Mouse (Mus musculus): ENCODE measurements around the gene Nmnat3. TPM values are rescaled to one million over a fixed set of nuclear protein-coding genes. Genes with fewer than 3 reads are reported as not detected.

The Nmnat3 gene
- polyA plus RNA-seq, 1 experiment from 2014 or later: 12.4 TPM

- Histone ChIP-seq H3K4me2 (replicated peaks; ENCODE audit: low read depth, low read length) (no peak overlapping the region), H3K27me3 (ENCODE audit: insufficient read depth, low read length) (no peaks in the 10 kb centered on the region), H3K27ac (ENCODE audit: low read length) (no peak overlapping the region), H3K4me1 (ENCODE audit: insufficient read depth, low read length) (no peaks in the 10 kb centered on the region), H3K9ac (replicated peaks; ENCODE audit: low read length) (no peak overlapping the region), H3K4me3 (ENCODE audit: low read length) (no peak overlapping the region), H3K36me3 (ENCODE audit: insufficient read depth, low read length) (no peaks in the 10 kb centered on the region), H3K9me3 (ENCODE audit: low read length) (no peaks in the 10 kb centered on the region)
- 84% methylated on average over 3 of the region's 3 CpGs for WGBS
- ATAC-seq (ENCODE audit: low FRiP score, low TSS enrichment): no peak
Observed at GRCm38 (mm10) chr9:98347021-98347420, 59.8 kb downstream of the Nmnat3 start.

- no peak for ATAC-seq (ENCODE audit: low FRiP score, low TSS enrichment)
- WGBS: 27% methylated on average over 4 of the region's 4 CpGs
- Histone ChIP-seq H3K9me3 (ENCODE audit: low read length) (no peaks in the 10 kb centered on the region), H3K4me3 (ENCODE audit: low read length) (no peak overlapping the region), H3K27me3 (ENCODE audit: insufficient read depth, low read length) (no peaks in the 10 kb centered on the region), H3K4me2 (replicated peaks; ENCODE audit: low read depth, low read length) (no peak overlapping the region), H3K9ac (replicated peaks; ENCODE audit: low read length) (no peak overlapping the region), H3K4me1 (ENCODE audit: insufficient read depth, low read length) (no peaks in the 10 kb centered on the region), H3K36me3 (ENCODE audit: insufficient read depth, low read length) (no peaks in the 10 kb centered on the region), H3K27ac (ENCODE audit: low read length) (no peak overlapping the region)
Observed at GRCm38 (mm10) chr9:98350318-98351144, 63.3 kb downstream of the Nmnat3 start.

DNA sequence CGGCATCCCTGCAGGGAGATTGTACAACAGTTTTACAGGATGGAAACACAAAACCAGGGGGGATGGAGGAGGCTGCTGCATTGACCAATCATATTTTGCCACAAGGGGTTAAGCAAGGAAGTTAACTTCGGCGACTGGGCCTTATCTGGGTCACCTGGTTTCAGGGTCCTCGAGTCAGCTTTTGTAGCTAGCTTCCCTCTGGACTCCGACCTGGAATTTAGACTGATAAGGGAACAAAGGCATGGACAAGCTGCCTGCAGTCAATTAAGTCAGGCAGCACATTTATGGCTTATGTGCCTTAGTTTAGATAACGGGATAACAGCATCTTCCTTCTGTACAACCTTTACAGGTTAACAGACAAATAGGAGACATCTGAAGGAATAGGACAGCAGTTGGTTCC, 65.1 kb downstream of the Nmnat3 start:
- no peaks in the 10 kb centered on the region for H3K4me1 ChIP-seq (ENCODE audit: insufficient read depth, low read length)
- H3K27ac ChIP-seq (ENCODE audit: low read length): no peak overlapping the region
- no peak for ATAC-seq (ENCODE audit: low FRiP score, low TSS enrichment)
- H3K9me3 ChIP-seq (ENCODE audit: low read length): no peaks in the 10 kb centered on the region
- WGBS: 84% methylated on average over 6 of the region's 6 CpGs
- H3K27me3 ChIP-seq (ENCODE audit: insufficient read depth, low read length): no peaks in the 10 kb centered on the region
- H3K4me3 ChIP-seq (ENCODE audit: low read length): no peak overlapping the region
- H3K9ac ChIP-seq (replicated peaks; ENCODE audit: low read length): no peak overlapping the region
- no peak overlapping the region for H3K4me2 ChIP-seq (replicated peaks; ENCODE audit: low read depth, low read length)
- no peaks in the 10 kb centered on the region for H3K36me3 ChIP-seq (ENCODE audit: insufficient read depth, low read length)

DNA sequence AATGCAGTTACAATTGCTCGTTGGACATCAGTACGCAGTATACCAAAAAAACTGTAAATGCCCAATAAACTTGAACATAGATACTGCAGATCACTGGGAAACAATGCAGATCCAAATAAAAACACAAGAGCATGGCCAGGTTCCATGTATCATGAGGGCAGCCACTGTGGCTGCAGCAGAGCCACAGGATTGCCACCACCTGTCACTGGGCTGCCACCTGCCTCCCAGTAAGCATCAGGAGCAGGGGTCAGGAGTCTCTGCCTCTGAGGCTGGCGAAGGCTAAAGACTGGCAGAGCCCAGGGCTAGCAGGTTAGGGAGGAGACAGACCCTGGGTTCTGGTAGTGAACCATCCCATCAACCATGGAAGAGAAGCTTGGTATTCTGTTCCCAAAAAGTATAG, 67.7 kb downstream of the Nmnat3 start:
- Histone ChIP-seq H3K4me2 (replicated peaks; ENCODE audit: low read depth, low read length) (no peak overlapping the region), H3K9ac (replicated peaks; ENCODE audit: low read length) (no peak overlapping the region), H3K27me3 (ENCODE audit: insufficient read depth, low read length) (no peaks in the 10 kb centered on the region), H3K36me3 (ENCODE audit: insufficient read depth, low read length) (no peaks in the 10 kb centered on the region), H3K27ac (ENCODE audit: low read length) (no peak overlapping the region), H3K4me3 (ENCODE audit: low read length) (no peak overlapping the region), H3K9me3 (ENCODE audit: low read length) (no peaks in the 10 kb centered on the region), H3K4me1 (ENCODE audit: insufficient read depth, low read length) (no peaks in the 10 kb centered on the region)
- no peak for ATAC-seq (ENCODE audit: low FRiP score, low TSS enrichment)
- WGBS: 89% methylated on average over 3 of the region's 3 CpGs

- Histone ChIP-seq H3K4me1 (ENCODE audit: insufficient read depth, low read length) (no peaks in the 10 kb centered on the region), H3K27ac (ENCODE audit: low read length) (no peak overlapping the region), H3K36me3 (ENCODE audit: insufficient read depth, low read length) (no peaks in the 10 kb centered on the region), H3K27me3 (ENCODE audit: insufficient read depth, low read length) (no peaks in the 10 kb centered on the region), H3K9ac (replicated peaks; ENCODE audit: low read length) (no peak overlapping the region), H3K4me2 (replicated peaks; ENCODE audit: low read depth, low read length) (no peak overlapping the region), H3K9me3 (ENCODE audit: low read length) (no peaks in the 10 kb centered on the region), H3K4me3 (ENCODE audit: low read length) (no peak overlapping the region)
- ATAC-seq (ENCODE audit: low FRiP score, low TSS enrichment): no peak
- WGBS: 68% methylated on average over 3 of the region's 3 CpGs
Observed at GRCm38 (mm10) chr9:98361047-98361446, 73.8 kb downstream of the Nmnat3 start.

DNA sequence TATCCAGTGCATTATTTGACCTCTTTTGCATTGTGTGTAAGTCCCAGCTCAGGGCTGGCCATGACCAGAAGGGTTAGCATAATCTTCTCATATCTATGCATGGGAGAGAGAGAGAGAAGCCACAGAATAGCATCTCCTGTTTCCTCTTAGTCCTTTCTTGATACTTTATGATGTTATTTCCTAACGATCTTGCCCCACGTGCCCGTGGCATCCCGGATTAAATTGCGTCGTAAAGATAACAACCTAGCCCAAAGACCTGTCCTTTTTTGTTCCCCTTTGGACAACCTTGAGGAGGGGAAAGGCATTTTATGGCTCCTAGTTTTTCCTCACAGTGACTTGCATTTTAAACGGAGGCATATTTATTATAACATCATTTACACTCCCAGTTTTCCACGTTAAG, 78.8 kb downstream of the Nmnat3 start:
- H3K27me3 ChIP-seq (ENCODE audit: insufficient read depth, low read length): no peaks in the 10 kb centered on the region
- H3K27ac ChIP-seq (ENCODE audit: low read length): no peak overlapping the region
- ATAC-seq (ENCODE audit: low FRiP score, low TSS enrichment): no peak
- H3K9me3 ChIP-seq (ENCODE audit: low read length): no peaks in the 10 kb centered on the region
- 24% methylated on average over 8 of the region's 8 CpGs for WGBS
- H3K4me2 ChIP-seq (replicated peaks; ENCODE audit: low read depth, low read length): no peak overlapping the region
- no peaks in the 10 kb centered on the region for H3K4me1 ChIP-seq (ENCODE audit: insufficient read depth, low read length)
- no peak overlapping the region for H3K4me3 ChIP-seq (ENCODE audit: low read length)
- H3K36me3 ChIP-seq (ENCODE audit: insufficient read depth, low read length): no peaks in the 10 kb centered on the region
- H3K9ac ChIP-seq (replicated peaks; ENCODE audit: low read length): no peak overlapping the region

DNA sequence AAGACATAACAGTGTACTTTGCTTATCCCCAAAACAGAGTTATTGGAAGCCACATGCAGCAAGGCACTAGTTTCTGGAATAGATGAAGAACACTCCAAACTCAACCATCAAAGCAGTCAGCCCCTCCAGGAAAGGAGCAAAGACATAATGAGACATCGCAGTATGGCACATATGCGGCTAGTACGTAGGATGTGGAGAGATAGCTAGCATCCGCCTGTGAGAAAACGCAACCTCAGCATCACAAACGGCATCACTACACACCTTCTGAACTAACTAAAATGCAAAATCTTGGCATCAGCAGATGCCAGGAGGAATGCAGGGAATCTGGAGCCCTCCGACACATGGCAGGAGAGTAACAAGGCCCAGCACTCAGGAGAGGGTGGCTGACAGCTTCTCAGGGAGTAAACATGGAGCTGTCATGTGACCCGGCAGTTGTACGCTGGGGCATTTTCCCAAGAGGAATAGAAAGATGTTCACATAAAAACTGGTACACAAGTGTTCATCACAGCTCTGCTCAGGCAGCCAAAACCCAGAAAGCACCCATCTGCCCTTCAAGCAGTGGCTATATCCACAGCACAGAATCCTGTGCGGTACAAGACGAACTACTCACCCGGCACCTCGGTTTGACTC, 80.2 kb downstream of the Nmnat3 start:
- Histone ChIP-seq H3K9me3 (ENCODE audit: low read length) (no peaks in the 10 kb centered on the region), H3K9ac (replicated peaks; ENCODE audit: low read length) (no peak overlapping the region), H3K27ac (ENCODE audit: low read length) (no peak overlapping the region), H3K4me1 (ENCODE audit: insufficient read depth, low read length) (no peaks in the 10 kb centered on the region), H3K4me3 (ENCODE audit: low read length) (no peak overlapping the region), H3K27me3 (ENCODE audit: insufficient read depth, low read length) (no peaks in the 10 kb centered on the region), H3K36me3 (ENCODE audit: insufficient read depth, low read length) (no peaks in the 10 kb centered on the region), H3K4me2 (replicated peaks; ENCODE audit: low read depth, low read length) (no peak overlapping the region)
- no peak for ATAC-seq (ENCODE audit: low FRiP score, low TSS enrichment)
- WGBS: 91% methylated on average over 13 of the region's 13 CpGs

DNA sequence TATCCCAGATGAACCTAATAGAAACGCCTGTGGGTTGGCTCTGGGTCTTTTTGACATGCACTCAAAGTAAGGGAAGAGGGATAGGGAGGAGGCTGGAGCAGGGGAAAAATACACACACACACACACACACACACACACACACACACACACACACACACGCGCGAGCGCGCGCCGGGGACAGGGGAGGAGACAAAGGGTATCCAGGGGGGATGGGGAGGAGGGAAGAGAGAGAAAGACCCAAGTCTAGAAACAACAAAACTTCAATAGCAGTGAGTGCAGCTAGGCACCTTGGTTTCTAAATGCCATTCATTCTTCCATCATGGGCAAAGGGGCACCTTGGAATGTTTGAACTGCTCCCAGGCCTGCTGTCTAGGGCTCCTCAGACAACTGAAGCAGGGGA, 82.5 kb downstream of the Nmnat3 start:
- Histone ChIP-seq H3K4me2 (replicated peaks; ENCODE audit: low read depth, low read length) (no peak overlapping the region), H3K27me3 (ENCODE audit: insufficient read depth, low read length) (no peaks in the 10 kb centered on the region), H3K27ac (ENCODE audit: low read length) (no peak overlapping the region), H3K4me3 (ENCODE audit: low read length) (no peak overlapping the region), H3K9ac (replicated peaks; ENCODE audit: low read length) (no peak overlapping the region), H3K36me3 (ENCODE audit: insufficient read depth, low read length) (no peaks in the 10 kb centered on the region), H3K9me3 (ENCODE audit: low read length) (no peaks in the 10 kb centered on the region), H3K4me1 (ENCODE audit: insufficient read depth, low read length) (no peaks in the 10 kb centered on the region)
- WGBS: 81% methylated on average over 8 of the region's 8 CpGs
- ATAC-seq (ENCODE audit: low FRiP score, low TSS enrichment): no peak

- H3K4me3 ChIP-seq (ENCODE audit: low read length): no peak overlapping the region
- 85% methylated on average over 5 of the region's 5 CpGs for WGBS
- no peaks in the 10 kb centered on the region for H3K27me3 ChIP-seq (ENCODE audit: insufficient read depth, low read length)
- H3K4me1 ChIP-seq (ENCODE audit: insufficient read depth, low read length): peaks cover 7% of the 10 kb centered on the region; the same call in 1 of the 2 replicates
- H3K36me3 ChIP-seq (ENCODE audit: insufficient read depth, low read length): no peaks in the 10 kb centered on the region
- no peak overlapping the region for H3K27ac ChIP-seq (ENCODE audit: low read length)
- no peak overlapping the region for H3K9ac ChIP-seq (replicated peaks; ENCODE audit: low read length)
- no peaks in the 10 kb centered on the region for H3K9me3 ChIP-seq (ENCODE audit: low read length)
- H3K4me2 ChIP-seq (replicated peaks; ENCODE audit: low read depth, low read length): no peak overlapping the region
- no peak for ATAC-seq (ENCODE audit: low FRiP score, low TSS enrichment)
Observed at GRCm38 (mm10) chr9:98373358-98373757, 86.1 kb downstream of the Nmnat3 start.

DNA sequence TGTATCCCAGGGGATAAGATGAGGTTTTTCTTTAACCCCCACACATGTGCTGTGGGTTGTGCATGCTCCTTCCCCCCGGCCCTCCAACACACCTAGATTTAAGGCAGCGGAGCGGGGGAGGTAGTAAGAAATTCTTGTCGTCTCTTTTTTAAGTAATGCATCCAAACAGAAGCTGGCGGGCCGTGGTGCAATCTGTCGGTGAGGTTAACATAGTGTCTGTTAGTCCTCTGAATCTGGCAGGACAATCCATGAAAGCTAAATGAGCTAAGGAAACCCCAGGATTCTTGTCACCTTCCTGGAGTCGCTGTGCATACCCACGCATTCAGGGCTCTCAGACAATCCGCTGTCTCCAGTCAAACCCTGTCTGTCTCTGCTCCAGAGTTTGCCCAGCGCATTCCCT, 87.7 kb downstream of the Nmnat3 start:
- Histone ChIP-seq H3K4me2 (replicated peaks; ENCODE audit: low read depth, low read length) (no peak overlapping the region), H3K9me3 (ENCODE audit: low read length) (no peaks in the 10 kb centered on the region), H3K36me3 (ENCODE audit: insufficient read depth, low read length) (no peaks in the 10 kb centered on the region), H3K27ac (ENCODE audit: low read length) (no peak overlapping the region), H3K9ac (replicated peaks; ENCODE audit: low read length) (no peak overlapping the region), H3K4me1 (ENCODE audit: insufficient read depth, low read length) (peaks cover 12% of the 10 kb centered on the region; the same call in 1 of the 2 replicates), H3K27me3 (ENCODE audit: insufficient read depth, low read length) (no peaks in the 10 kb centered on the region), H3K4me3 (ENCODE audit: low read length) (no peak overlapping the region)
- WGBS: 48% methylated on average over 11 of the region's 11 CpGs
- no peak for ATAC-seq (ENCODE audit: low FRiP score, low TSS enrichment)

All from kidney, embryonic 16.5 days (tissue).